Comparison of ENCODE assay signal across 23 mouse cellular contexts in the genomic region with DNA sequence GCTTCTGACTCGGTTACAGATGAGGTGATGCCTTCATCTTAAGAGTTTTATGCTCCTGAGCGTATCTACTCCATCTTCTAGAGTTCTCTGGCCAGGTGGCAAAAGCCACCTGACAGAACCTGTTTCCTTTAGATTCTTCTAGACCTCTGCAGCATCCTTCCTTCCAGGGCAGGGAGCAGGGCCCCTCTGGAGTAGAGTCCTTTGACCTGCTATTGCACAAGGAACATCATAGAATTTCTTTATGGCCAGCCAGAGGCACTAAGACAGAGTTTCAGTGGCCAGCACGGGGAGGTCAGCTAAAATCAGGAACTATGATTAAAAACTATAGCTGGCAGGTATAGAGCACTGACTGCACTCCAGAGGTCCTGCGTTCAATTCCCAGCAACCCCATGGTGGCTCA. TPM values are rescaled to one million over a fixed set of nuclear protein-coding genes. Genes with fewer than 3 reads are reported as not detected.
DNase-seq lines count a peak whose midpoint lies in the region; ATAC-seq and TF ChIP-seq lines count a peak whose summit lies in the region.
"Had no signal": no experiment of that assay in that cellular context is flagged by ENCODE, and none has a peak within 500 bp of the region (broad histone marks: within the 10 kb centered on the region; RNA-seq: fewer than 3 reads in every experiment).

No protein-coding gene starts in this region.

- no peak for TF ChIP-seq POLR2A in testis, adult 2 months (IDR thresholded peaks at IDR 0.05; ENCODE audit: control insufficient read depth, low read depth, low read length)
- TF ChIP-seq POLR2A in small intestine, adult 2 months (IDR thresholded peaks at IDR 0.05; ENCODE audit: low read depth, low read length) = no peak

- no peak for DNase-seq in testis, postnatal 10 days (ENCODE audit: low spot score)
- no peak for DNase-seq in right cerebral cortex, postnatal 25 days
- DNase-seq: adrenal gland, adult 8-10 months; adrenal gland, postnatal 14 days; adrenal gland, postnatal 36 days; cerebellum, adult 18-20 months; cerebellum, adult 8-10 months; cerebellum, adult 9-11 months; cerebellum, postnatal 14 days; cerebellum, postnatal 36 days; embryo, embryonic 11 days had no signal

- H3K27ac ChIP-seq in testis, adult 2 months (ENCODE audit: control insufficient read depth, insufficient read depth, low read depth, low read length) = no peak overlapping the region
- peak overlapping the region; percentile 33; the same call in 1 of the 2 replicates for H3K27ac ChIP-seq in intestine, embryonic 16.5 days (ENCODE audit: low read length)
- peak overlapping the region; percentile 29; the same call in 1 of the 2 replicates for H3K27ac ChIP-seq in small intestine, adult 2 months (ENCODE audit: insufficient read depth, low read depth, low read length)
- H3K27ac ChIP-seq in heart, embryonic 11.5 days (ENCODE audit: low read depth, low read length) = no peak overlapping the region
- H3K27ac ChIP-seq: embryonic facial prominence, embryonic 13.5 days; embryonic facial prominence, embryonic 15.5 days; forebrain, embryonic 10.5 days; forebrain, embryonic 12.5 days had no signal

- no peaks in the 10 kb centered on the region for H3K27me3 ChIP-seq in testis, adult 2 months (ENCODE audit: control insufficient read depth, insufficient read depth, low read length)
- H3K27me3 ChIP-seq in intestine, embryonic 16.5 days (replicated peaks; ENCODE audit: control insufficient read depth, insufficient read depth, low read length) = no peaks in the 10 kb centered on the region
- H3K27me3 ChIP-seq in small intestine, adult 2 months (ENCODE audit: control insufficient read depth, insufficient read depth, low read length) = no peaks in the 10 kb centered on the region
- H3K27me3 ChIP-seq in heart, embryonic 11.5 days (ENCODE audit: control insufficient read depth, insufficient read depth, low read length) = no peaks in the 10 kb centered on the region
- H3K27me3 ChIP-seq: embryonic facial prominence, embryonic 13.5 days; embryonic facial prominence, embryonic 15.5 days; forebrain, embryonic 12.5 days had no signal

- H3K4me1 ChIP-seq in testis, adult 2 months (ENCODE audit: control insufficient read depth, insufficient read depth, low read length) = peaks cover 6% of the 10 kb centered on the region
- peaks cover 4% of the 10 kb centered on the region; the same call in 1 of the 2 replicates for H3K4me1 ChIP-seq in intestine, embryonic 16.5 days (ENCODE audit: control insufficient read depth, insufficient read depth, low read length)
- peaks cover 21% of the 10 kb centered on the region; the same call in 1 of the 2 replicates for H3K4me1 ChIP-seq in small intestine, adult 2 months (ENCODE audit: control insufficient read depth, insufficient read depth, insufficient read length, low read length)
- H3K4me1 ChIP-seq in heart, embryonic 11.5 days (ENCODE audit: control insufficient read depth, insufficient read depth, low read length) = no peaks in the 10 kb centered on the region
- H3K4me1 ChIP-seq: forebrain, embryonic 10.5 days; forebrain, embryonic 12.5 days had no signal

- 74% methylated on average over 4 of the region's 4 CpGs for WGBS in intestine, embryonic 16.5 days
- WGBS in small intestine, adult 2 months = 61% methylated on average over 4 of the region's 4 CpGs
- WGBS in heart, embryonic 11.5 days (ENCODE audit: insufficient replicate concordance) = 80% methylated on average over 4 of the region's 4 CpGs

- TF ChIP-seq CTCF in testis, adult 2 months (IDR thresholded peaks at IDR 0.05; ENCODE audit: control insufficient read depth, insufficient read depth, insufficient replicate concordance, low read depth, low read length) = no peak
- no peak for TF ChIP-seq CTCF in small intestine, adult 2 months (IDR thresholded peaks at IDR 0.05; ENCODE audit: extremely low read depth, insufficient read length, insufficient replicate concordance, low read depth, low read length)

- peak; percentile 70 for ATAC-seq in intestine, embryonic 16.5 days
- no peak for ATAC-seq in heart, embryonic 11.5 days (replicated peaks; ENCODE audit: insufficient number of reproducible peaks, low FRiP score, low TSS enrichment)
- ATAC-seq: forebrain, embryonic 14.5 days; forebrain, embryonic 16.5 days had no signal

- no peak overlapping the region for H3K9ac ChIP-seq in intestine, embryonic 16.5 days (ENCODE audit: low read depth, low read length)
- H3K9ac ChIP-seq in heart, embryonic 11.5 days (ENCODE audit: low read depth, low read length) = no peak overlapping the region
- H3K9ac ChIP-seq: embryonic facial prominence, embryonic 13.5 days; embryonic facial prominence, embryonic 15.5 days; forebrain, embryonic 12.5 days had no signal

- peak overlapping the region; percentile 17; the same call in 1 of the 2 replicates for H3K4me3 ChIP-seq in testis, adult 2 months (ENCODE audit: control insufficient read depth, low read depth, low read length)
- H3K4me3 ChIP-seq in intestine, embryonic 16.5 days (ENCODE audit: low read length) = no peak overlapping the region
- no peak overlapping the region for H3K4me3 ChIP-seq in small intestine, adult 2 months (ENCODE audit: low read depth, low read length)
- no peak overlapping the region for H3K4me3 ChIP-seq in heart, embryonic 11.5 days (ENCODE audit: low read depth, low read length)
- H3K4me3 ChIP-seq: embryonic facial prominence, embryonic 13.5 days; embryonic facial prominence, embryonic 15.5 days; erythroblast, embryonic 14.5 days; forebrain, embryonic 10.5 days; forebrain, embryonic 12.5 days had no signal

- H3K4me2 ChIP-seq in intestine, embryonic 16.5 days (ENCODE audit: low read depth, low read length) = no peak overlapping the region
- H3K4me2 ChIP-seq in heart, embryonic 11.5 days = no peak overlapping the region
- H3K4me2 ChIP-seq: embryonic facial prominence, embryonic 13.5 days; embryonic facial prominence, embryonic 15.5 days; forebrain, embryonic 12.5 days had no signal

- H3K9me3 ChIP-seq in intestine, embryonic 16.5 days (ENCODE audit: control insufficient read depth, low read length) = 0 out of 2 replicates have a peak, but pooled peaks cover 4% of the 10 kb centered on the region
- H3K9me3 ChIP-seq in heart, embryonic 11.5 days (replicated peaks; ENCODE audit: control insufficient read depth, low read length) = no peaks in the 10 kb centered on the region
- H3K9me3 ChIP-seq: embryonic facial prominence, embryonic 13.5 days; embryonic facial prominence, embryonic 15.5 days; forebrain, embryonic 10.5 days; forebrain, embryonic 12.5 days had no signal

- H3K36me3 ChIP-seq in testis, adult 2 months (ENCODE audit: control insufficient read depth, insufficient read depth, low read length) = no peaks in the 10 kb centered on the region
- peaks cover 3% of the 10 kb centered on the region; the same call in 1 of the 2 replicates for H3K36me3 ChIP-seq in intestine, embryonic 16.5 days (ENCODE audit: control insufficient read depth, insufficient read depth, low read length)
- peaks cover 24% of the 10 kb centered on the region for H3K36me3 ChIP-seq in small intestine, adult 2 months (ENCODE audit: control insufficient read depth, insufficient read depth, low read length)
- peaks cover 11% of the 10 kb centered on the region for H3K36me3 ChIP-seq in heart, embryonic 11.5 days (ENCODE audit: control insufficient read depth, insufficient read depth, low read length)

RNA-seq across cellular contexts. Expression of a gene that starts 19.5 kb away (rescaled TPM):
- 42.4 and 44.7 TPM in 2 replicates for polyA plus RNA-seq in testis, adult 2 months (2012; rRNA removed)
- polyA plus RNA-seq in intestine, embryonic 16.5 days (2015; fragmentation: Nextera tagmentation; extraction: Ambion mirVana) = 106 and 120 TPM in 2 replicates
- 183 and 517 TPM in 2 replicates for polyA plus RNA-seq in small intestine, adult 2 months (2012; rRNA removed)
- 61.9 and 102 TPM in 2 replicates for polyA plus RNA-seq in heart, embryonic 11.5 days (2014; fragmentation: Nextera tagmentation; extraction: Ambion mirVana)

RNA-seq across cellular contexts. Expression of a gene that starts 23.9 kb away (rescaled TPM):
- polyA plus RNA-seq in testis, adult 2 months (2012; rRNA removed) = 13.6 and 14.5 TPM in 2 replicates
- polyA plus RNA-seq in intestine, embryonic 16.5 days (2015; fragmentation: Nextera tagmentation; extraction: Ambion mirVana) = 40.6 and 40.9 TPM in 2 replicates
- 17.1 and 34.6 TPM in 2 replicates for polyA plus RNA-seq in small intestine, adult 2 months (2012; rRNA removed)
- polyA plus RNA-seq in heart, embryonic 11.5 days (2014; fragmentation: Nextera tagmentation; extraction: Ambion mirVana) = 41.2 and 41.6 TPM in 2 replicates

RNA-seq across cellular contexts. Expression of a gene that starts 27.8 kb away (rescaled TPM):
- 0.20 and 0.30 TPM in 2 replicates for polyA plus RNA-seq in testis, adult 2 months (2012; rRNA removed)
- polyA plus RNA-seq in intestine, embryonic 16.5 days (2015; fragmentation: Nextera tagmentation; extraction: Ambion mirVana) = 0.29 and 0.32 TPM in 2 replicates
- 1.8 and 11.8 TPM in 2 replicates for polyA plus RNA-seq in small intestine, adult 2 months (2012; rRNA removed)
- polyA plus RNA-seq in heart, embryonic 11.5 days (2014; fragmentation: Nextera tagmentation; extraction: Ambion mirVana) = 0.34 TPM in 1 of 2 replicates, not detected in the other
- polyA plus RNA-seq: embryonic facial prominence, embryonic 11.5 days; embryonic facial prominence, embryonic 13.5 days; erythroblast, embryonic 14.5 days had no signal

RNA-seq across cellular contexts. Expression of a gene that starts 30.3 kb away (rescaled TPM):
- polyA plus RNA-seq in testis, adult 2 months (2012; rRNA removed) = 15.6 and 17.4 TPM in 2 replicates
- 10.3 and 11.8 TPM in 2 replicates for polyA plus RNA-seq in intestine, embryonic 16.5 days (2015; fragmentation: Nextera tagmentation; extraction: Ambion mirVana)
- 6.7 and 11.7 TPM in 2 replicates for polyA plus RNA-seq in small intestine, adult 2 months (2012; rRNA removed)
- 25.3 and 31.2 TPM in 2 replicates for polyA plus RNA-seq in heart, embryonic 11.5 days (2014; fragmentation: Nextera tagmentation; extraction: Ambion mirVana)

RNA-seq across cellular contexts. Expression of a gene that starts 39.7 kb away (rescaled TPM):
- 9.5 and 16.2 TPM in 2 replicates for polyA plus RNA-seq in testis, adult 2 months (2012; rRNA removed)
- polyA plus RNA-seq in intestine, embryonic 16.5 days (2015; fragmentation: Nextera tagmentation; extraction: Ambion mirVana) = 1.6 and 2.1 TPM in 2 replicates
- polyA plus RNA-seq in small intestine, adult 2 months (2012; rRNA removed) = 3.8 and 4.4 TPM in 2 replicates
- 1.3 and 1.4 TPM in 2 replicates for polyA plus RNA-seq in heart, embryonic 11.5 days (2014; fragmentation: Nextera tagmentation; extraction: Ambion mirVana)
- polyA plus RNA-seq: erythroblast, embryonic 14.5 days had no signal

Comparison
In these comparisons a context has a peak if more than half of its experiments do, and no peak if none do; other contexts are left out.
1. H3K27ac ChIP-seq: peak in intestine, embryonic 16.5 days (single experiment) and small intestine, adult 2 months (single experiment); none in testis, adult 2 months (single experiment) and heart, embryonic 11.5 days (single experiment).